Mouse (Mus musculus) ovary, postnatal 36 days (tissue): ENCODE measurements around the gene Rars.

ENCODE experiments used
- DNase-seq: peaks from one replicate; pipeline ENCODE4 v3.0.0; 2022; ENCODE audit warnings: low spot score, mixed read lengths

Rars gene

DNA sequence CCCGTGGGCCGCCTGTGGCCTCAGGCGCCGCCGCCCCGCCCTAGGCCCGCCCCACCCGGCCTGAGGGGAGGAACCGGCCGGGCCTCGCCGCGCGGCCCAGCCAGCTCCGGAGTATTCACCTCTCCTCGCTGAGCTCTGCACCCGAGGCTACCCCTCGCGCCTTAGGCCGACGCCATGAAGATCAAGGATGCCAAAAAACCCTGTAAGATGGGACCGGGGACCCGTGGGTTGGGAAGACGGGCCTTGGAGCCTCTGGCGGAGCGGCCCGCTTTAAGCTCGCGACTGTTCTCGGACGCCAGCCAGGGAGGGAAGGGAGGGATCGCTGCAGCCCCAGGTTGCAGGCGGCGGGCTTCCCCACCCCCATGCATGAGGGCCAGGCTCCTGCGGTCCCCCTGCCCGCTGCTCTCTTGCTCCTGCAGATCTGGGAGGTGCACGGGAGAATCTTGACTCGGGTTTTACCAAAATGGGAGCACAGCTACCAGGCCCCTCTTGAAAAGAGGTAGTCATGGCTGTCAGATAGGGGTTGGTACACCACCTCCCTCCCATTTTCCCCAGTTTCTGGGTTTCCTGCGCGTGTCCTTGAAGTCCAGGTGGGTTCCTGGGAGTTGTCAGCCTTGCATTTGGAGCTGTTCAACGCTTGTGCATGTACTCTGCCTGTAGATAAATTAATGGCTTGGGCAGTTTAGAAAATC, 64.4 kb downstream of the Rars start:
- no peak for DNase-seq

- DNase-seq, result peak; percentile 95
Observed at GRCm38 (mm10) chr11:35769188-35769745, 65.0 kb downstream of the Rars start, which contains the start of gene Pank3. Gene Pank3, plus strand, starts transcription at chr11:35769484.

- no peak for DNase-seq
Observed at GRCm38 (mm10) chr11:35766845-35767244, 67.5 kb downstream of the Rars start.

DNA sequence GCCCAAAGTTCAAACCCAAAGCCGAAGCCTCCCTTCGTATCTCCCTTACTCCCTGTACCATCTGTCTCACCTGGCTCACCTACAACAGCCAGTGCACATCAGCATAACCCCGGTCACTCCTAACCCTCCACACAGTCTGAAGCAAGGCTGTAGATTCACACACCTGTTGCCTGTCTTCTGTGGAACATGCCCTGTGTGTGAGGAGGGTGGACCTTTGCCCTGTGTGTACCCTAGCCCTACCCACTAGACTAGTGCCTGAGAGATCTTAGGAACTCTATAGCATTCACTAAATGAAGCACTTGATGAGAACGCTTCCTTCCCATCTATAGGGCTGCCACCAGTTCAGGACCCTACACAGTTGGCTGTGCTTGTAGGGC, 73.7 kb downstream of the Rars start:
- DNase-seq, result no peak

- DNase-seq, result peak; percentile 21
Observed at GRCm38 (mm10) chr11:35760001-35760626, 74.2 kb downstream of the Rars start.
